Mouse (Mus musculus) heart, embryonic 14.5 days (tissue): ENCODE measurements around the gene Nanos2. TPM values are rescaled to one million over a fixed set of nuclear protein-coding genes. Genes with fewer than 3 reads are reported as not detected.

Source experiments
- ATAC-seq: fragments of 200-750 bp; cut with Nextera tagmentation; 2 replicates; pipeline ENCODE4 v1.8.0; 2017; ENCODE audit warnings: low read depth, moderate TSS enrichment; ENCODE audit not compliant: insufficient number of reproducible peaks, insufficient read depth, low FRiP score
- H3K27ac ChIP-seq, 2 experiments: fragments of 200-500 bp in 1 of 2; fragments of 300-500 bp in 1 of 2; sonication (generic) in 1 of 2; replicated peaks in 1 of 2; 2 replicates each; pipeline ENCODE4 v1.5.1; 2012 to 2014; ENCODE audit warnings: low read depth in 2 of 2, low read length in 2 of 2, control low read depth in 1 of 2, mild to moderate bottlenecking in 1 of 2, mixed read lengths in 1 of 2; ENCODE audit not compliant: control insufficient read depth in 1 of 2, insufficient read depth in 1 of 2
- H3K27me3 ChIP-seq: fragments of 300-500 bp; sonication (generic); 2 replicates; pipeline ENCODE4 v1.6.1; 2014; ENCODE audit warnings: mild to moderate bottlenecking, low read length, control low read depth; ENCODE audit not compliant: control insufficient read depth, insufficient read depth
- H3K36me3 ChIP-seq: fragments of 300-500 bp; sonication (generic); 2 replicates; pipeline ENCODE4 v1.6.1; 2014; ENCODE audit warnings: mild to moderate bottlenecking, control low read depth, low read length, mixed read lengths; ENCODE audit not compliant: control insufficient read depth, insufficient read depth
- H3K4me1 ChIP-seq, 2 experiments: fragments of 200-500 bp in 1 of 2; fragments of 300-500 bp in 1 of 2; sonication (generic) in 1 of 2; 2 replicates each; pipeline ENCODE4 v1.6.1; 2012 to 2014; ENCODE audit warnings: low read length in 2 of 2, control low read depth in 1 of 2, mixed read lengths in 1 of 2; ENCODE audit not compliant: control insufficient read depth in 2 of 2, insufficient read depth in 2 of 2
- H3K4me2 ChIP-seq: fragments of 300-500 bp; sonication (generic); 2 replicates; pipeline ENCODE4 v1.6.1; 2014; ENCODE audit warnings: mild to moderate bottlenecking, low read length
- H3K4me3 ChIP-seq, 2 experiments: fragments of 200-500 bp in 1 of 2; fragments of 300-500 bp in 1 of 2; sonication (generic) in 1 of 2; 2 replicates each; pipeline ENCODE4 v1.5.1; 2012 to 2014; ENCODE audit warnings: low read length in 2 of 2, mild to moderate bottlenecking in 2 of 2, control low read depth in 1 of 2, low read depth in 1 of 2, moderate library complexity in 1 of 2; ENCODE audit not compliant: control insufficient read depth in 1 of 2, insufficient read depth in 1 of 2
- H3K9ac ChIP-seq: fragments of 300-500 bp; sonication (generic); 2 replicates; pipeline ENCODE4 v1.6.1; 2014; ENCODE audit warnings: mild to moderate bottlenecking, low read length
- H3K9me3 ChIP-seq: fragments of 300-500 bp; sonication (generic); 2 replicates; pipeline ENCODE4 v1.6.1; 2016; ENCODE audit warnings: low read length, control low read depth; ENCODE audit not compliant: control insufficient read depth
- WGBS: fragments of 180-500 bp; shearing (Covaris S2); extraction: QIAGEN DNeasy Blood & Tissue Kit; methylation state at CpG from one replicate; pipeline ENCODE4 v1.1.7; 2014; 5-methylcytosine and 5-hydroxymethylcytosine counted together
- polyA plus RNA-seq: library from polyadenylated mRNA; unstranded; fragments of >200 nt; fragmentation: Nextera tagmentation; extraction: Ambion mirVana; gene quantifications from 2 replicates; pipeline ENCODE4 v1.2.1, GENCODE M21; 2014

The Nanos2 gene
- polyA plus RNA-seq, 1 experiment from 2014 or later: not detected

DNA sequence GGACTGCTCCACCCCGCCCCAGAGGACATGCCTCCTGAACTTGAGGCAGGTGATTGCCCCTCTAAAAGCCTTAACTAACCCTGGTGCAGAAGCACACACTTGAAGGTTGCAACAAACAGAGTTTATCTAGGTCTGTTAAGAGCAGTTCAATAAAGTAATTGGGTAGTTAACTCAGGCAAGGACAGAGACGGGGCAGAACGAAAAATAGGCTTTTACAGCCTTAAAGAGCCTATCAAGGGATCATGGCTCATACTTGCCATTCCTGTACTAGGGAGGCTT, 14.5 kb downstream of the Nanos2 start:
- Histone ChIP-seq H3K4me2 (0 out of 2 replicates have a peak overlapping the region, but pooled peaks have one; percentile 70), H3K36me3 (peaks cover 20% of the 10 kb centered on the region), H3K4me1 (peaks cover 9 to 45% of the 10 kb centered on the region in 2 experiments), H3K9ac (no peak overlapping the region; the same call in 1 of the 2 replicates), H3K9me3 (no peaks in the 10 kb centered on the region), H3K4me3 (no peak overlapping the region), H3K27ac (peak overlapping the region in 1 of 2 experiments; percentile 61; a peak in 1 of 4 replicates), H3K27me3 (no peaks in the 10 kb centered on the region)
- ATAC-seq: no peak
- WGBS: 76% methylated on average over 3 of the region's 3 CpGs

DNA sequence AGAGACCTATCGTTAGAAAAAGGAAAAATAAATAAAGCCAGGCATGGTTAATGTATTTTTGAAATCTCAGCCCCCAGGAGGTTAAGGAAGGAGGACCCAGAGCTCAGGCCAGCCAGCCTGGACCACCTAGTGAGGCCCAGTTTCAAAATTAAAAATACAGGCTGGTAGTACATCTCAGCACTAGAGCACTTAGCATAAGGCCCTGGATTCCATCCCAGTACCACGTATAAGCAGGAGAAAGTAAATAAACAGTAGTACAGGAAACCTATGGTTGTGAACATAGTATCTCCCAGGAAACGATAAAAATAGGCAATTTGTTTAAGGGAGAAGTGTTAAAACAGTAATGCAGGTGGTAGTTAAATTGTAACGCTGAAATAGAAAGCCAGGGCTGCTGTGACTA, 14.9 kb downstream of the Nanos2 start:
- H3K9ac ChIP-seq: peak overlapping the region; percentile 80
- H3K4me1 ChIP-seq: peaks cover 9 to 48% of the 10 kb centered on the region in 2 experiments
- H3K4me3 ChIP-seq: peak overlapping the region in 1 of 2 experiments; percentile 43; a peak in 2 of 4 replicates
- H3K27ac ChIP-seq: peak overlapping the region in 1 of 2 experiments; percentile 67; a peak in 2 of 4 replicates
- H3K4me2 ChIP-seq: peak overlapping the region; percentile 82
- H3K9me3 ChIP-seq: no peaks in the 10 kb centered on the region
- no peak for ATAC-seq
- peaks cover 24% of the 10 kb centered on the region for H3K36me3 ChIP-seq
- no peaks in the 10 kb centered on the region for H3K27me3 ChIP-seq
- 44% methylated on average over 4 of the region's 4 CpGs for WGBS

DNA sequence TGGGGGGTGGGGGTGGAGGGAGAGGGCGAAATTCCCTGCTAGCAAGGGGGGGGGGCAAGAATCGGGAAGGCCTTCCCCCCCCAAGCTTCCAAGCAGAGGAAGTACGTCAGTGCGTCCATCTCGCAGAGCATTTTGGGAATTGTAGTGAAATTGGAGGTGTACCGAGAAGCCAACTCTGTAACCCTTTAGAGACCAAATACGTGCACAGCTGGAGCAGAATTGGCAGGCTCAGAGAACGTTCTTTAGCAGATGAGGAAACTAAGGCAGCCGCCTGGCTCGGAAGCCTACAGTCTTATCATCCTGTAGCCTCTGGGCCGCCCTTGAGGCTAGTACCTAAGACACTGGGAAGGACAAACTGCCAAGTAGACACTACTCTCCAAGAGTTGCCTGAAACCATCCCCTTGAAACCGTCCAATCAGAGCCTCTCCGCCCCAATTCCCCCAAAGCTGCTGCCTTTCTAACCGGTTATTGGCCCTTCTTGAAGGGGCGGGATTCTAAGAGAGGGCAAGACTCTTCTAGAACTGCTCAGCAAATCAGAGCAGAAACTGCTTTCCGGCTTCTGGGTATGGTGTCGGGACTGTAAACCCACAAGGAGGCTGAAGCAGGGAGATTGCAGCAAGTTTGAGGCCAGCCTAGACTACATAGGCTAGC, 15.8 kb downstream of the Nanos2 start:
- peaks cover 32% of the 10 kb centered on the region for H3K36me3 ChIP-seq
- peak overlapping the region; percentile 43 to 45 for H3K4me3 ChIP-seq
- peak overlapping the region; percentile 82 for H3K4me2 ChIP-seq
- ATAC-seq: 0 out of 2 replicates have a peak, but pooled peaks have one; percentile 22
- peak overlapping the region; percentile 80 for H3K9ac ChIP-seq
- H3K4me1 ChIP-seq: peaks cover 9 to 48% of the 10 kb centered on the region in 2 experiments
- no peaks in the 10 kb centered on the region for H3K27me3 ChIP-seq
- no peaks in the 10 kb centered on the region for H3K9me3 ChIP-seq
- 3% methylated on average over 17 of the region's 17 CpGs for WGBS
- H3K27ac ChIP-seq: peak overlapping the region; percentile 44 to 67

DNA sequence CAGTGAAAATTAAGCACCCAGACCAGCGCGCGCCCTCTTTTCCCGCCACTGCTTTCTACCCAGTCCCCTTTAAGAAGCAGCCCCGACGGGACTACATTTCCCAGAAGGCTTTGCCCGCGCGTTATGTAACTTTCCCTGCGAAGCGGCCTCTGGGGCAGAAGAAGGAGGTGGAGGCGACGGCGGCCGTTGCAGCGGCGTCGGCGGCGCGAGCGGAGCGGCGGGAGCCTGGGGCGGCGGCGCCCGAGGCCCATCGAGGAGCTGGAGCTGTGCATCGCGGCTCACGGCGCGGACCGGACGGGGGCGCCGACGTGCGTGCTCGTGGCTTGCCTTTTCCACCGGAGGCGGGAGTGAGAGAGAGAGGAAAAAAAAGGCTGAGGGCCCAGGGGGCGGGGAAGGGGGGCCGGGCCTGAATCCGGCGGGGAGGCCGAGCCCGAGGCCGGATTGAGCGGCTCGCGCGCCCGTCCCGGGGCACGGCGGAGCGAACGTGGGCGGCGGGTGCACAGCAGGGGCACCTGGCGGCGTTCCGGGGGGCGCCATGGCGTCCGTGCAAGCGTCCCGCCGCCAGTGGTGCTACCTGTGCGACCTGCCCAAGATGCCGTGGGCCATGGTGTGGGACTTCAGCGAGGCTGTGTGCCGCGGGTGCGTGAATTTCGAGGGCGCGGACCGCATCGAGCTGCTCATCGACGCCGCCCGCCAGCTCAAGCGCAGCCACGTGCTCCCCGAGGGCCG, 16.9 kb downstream of the Nanos2 start, which contains the start of gene Irf2bp1:
Irf2bp1 (plus strand) TSS at position 143 of the 729 bp plus-strand sequence.
- Histone ChIP-seq H3K9me3 (no peaks in the 10 kb centered on the region), H3K27ac (peak within 1 kb of the TSS; percentile 93 to 94), H3K9ac (peak within 1 kb of the TSS; percentile 92), H3K4me2 (peak within 1 kb of the TSS; percentile 99), H3K27me3 (no peaks in the 10 kb centered on the region), H3K36me3 (peaks cover 32% of the 10 kb centered on the region), H3K4me3 (peak within 1 kb of the TSS; percentile 89 to 96), H3K4me1 (peaks cover 9 to 48% of the 10 kb centered on the region in 2 experiments)
- peak; percentile 34 for ATAC-seq
- under 1% methylated on average over 75 of the region's 90 CpGs for WGBS

DNA sequence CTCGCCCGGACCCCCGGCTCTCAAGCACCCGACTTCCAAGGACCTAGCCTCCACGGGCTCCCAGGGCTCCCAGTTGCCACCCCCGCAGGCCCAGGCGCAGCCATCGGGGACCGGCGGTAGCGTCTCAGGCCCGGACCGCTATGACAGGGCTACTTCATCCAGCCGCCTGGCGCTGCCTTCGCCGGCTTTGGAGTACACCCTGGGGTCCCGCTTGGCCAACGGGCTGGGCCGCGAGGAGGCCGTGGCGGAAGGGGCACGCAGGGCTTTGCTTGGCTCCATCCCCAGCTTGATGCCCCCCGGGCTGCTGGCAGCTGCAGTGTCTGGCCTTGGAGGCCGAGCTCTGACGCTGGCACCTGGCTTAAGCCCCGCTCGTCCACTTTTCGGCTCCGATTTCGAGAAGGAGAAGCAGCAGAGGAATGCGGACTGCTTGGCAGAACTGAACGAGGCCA, 17.5 kb downstream of the Nanos2 start:
- WGBS: 5% methylated on average over 34 of the region's 34 CpGs
- Histone ChIP-seq H3K4me2 (peak overlapping the region; percentile 99), H3K27me3 (no peaks in the 10 kb centered on the region), H3K27ac (peak overlapping the region; percentile 9 to 94; a peak in 3 of 4 replicates), H3K4me1 (peaks cover 9 to 48% of the 10 kb centered on the region in 2 experiments), H3K9ac (peak overlapping the region; percentile 92), H3K36me3 (peaks cover 32% of the 10 kb centered on the region), H3K9me3 (no peaks in the 10 kb centered on the region), H3K4me3 (peak overlapping the region; percentile 89 to 96)
- ATAC-seq: no peak

DNA sequence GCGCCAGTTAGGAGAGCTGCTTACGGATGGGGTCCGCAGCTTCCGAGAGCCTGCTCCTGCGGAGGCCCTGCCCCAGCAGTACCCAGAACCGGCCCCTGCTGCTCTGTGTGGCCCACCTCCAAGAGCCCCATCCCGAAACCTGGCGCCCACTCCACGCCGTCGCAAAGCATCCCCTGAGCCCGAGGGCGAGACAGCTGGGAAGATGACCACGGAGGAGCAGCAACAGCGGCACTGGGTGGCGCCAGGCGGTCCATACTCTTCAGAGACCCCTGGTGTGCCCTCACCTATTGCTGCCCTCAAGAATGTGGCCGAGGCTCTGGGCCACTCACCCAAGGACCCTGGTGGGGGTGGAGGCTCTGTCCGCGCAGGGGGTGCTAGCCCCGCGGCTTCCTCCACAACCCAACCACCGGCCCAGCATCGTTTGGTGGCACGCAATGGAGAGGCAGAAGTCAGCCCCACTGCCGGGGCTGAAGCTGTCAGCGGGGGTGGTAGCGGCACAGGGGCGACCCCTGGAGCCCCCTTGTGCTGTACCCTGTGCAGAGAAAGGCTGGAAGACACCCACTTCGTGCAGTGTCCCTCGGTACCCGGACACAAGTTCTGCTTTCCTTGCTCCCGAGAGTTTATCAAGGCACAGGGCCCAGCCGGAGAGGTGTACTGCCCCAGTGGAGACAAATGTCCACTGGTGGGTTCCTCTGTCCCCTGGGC, 18.4 kb downstream of the Nanos2 start:
- ATAC-seq: no peak
- Histone ChIP-seq H3K4me1 (peaks cover 9 to 43% of the 10 kb centered on the region in 2 experiments), H3K36me3 (peaks cover 32% of the 10 kb centered on the region), H3K4me3 (peak overlapping the region; percentile 89 to 96; a peak in 2 of 4 replicates), H3K4me2 (peak overlapping the region; percentile 99), H3K9me3 (no peaks in the 10 kb centered on the region), H3K9ac (peak overlapping the region; percentile 92; the same call in 1 of the 2 replicates), H3K27ac (no peak overlapping the region), H3K27me3 (no peaks in the 10 kb centered on the region)
- WGBS: 82% methylated on average over 34 of the region's 34 CpGs

DNA sequence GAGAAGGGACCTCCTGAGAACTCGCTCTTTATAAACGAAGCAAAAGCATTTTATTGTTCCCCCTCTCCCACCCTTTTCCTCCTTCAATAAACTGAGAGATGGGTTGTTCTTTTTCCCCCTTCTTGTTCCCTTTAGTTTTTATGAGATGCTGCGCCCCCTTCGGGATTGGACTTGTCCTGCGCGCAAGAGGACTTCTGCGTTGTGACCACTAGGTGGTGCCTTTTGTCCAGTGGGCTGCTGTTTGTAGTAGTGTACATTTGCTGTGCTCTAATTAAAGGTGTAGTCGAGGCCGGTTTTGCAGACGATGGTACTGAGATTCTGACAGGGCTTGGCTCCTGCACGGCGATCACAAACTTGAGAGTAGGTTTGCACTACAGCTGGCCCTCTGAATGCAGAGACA, 19.3 kb downstream of the Nanos2 start:
- Histone ChIP-seq H3K27ac (no peak overlapping the region), H3K9ac (0 out of 2 replicates have a peak overlapping the region, but pooled peaks have one; percentile 30), H3K4me2 (peak overlapping the region; percentile 11; the same call in 1 of the 2 replicates), H3K36me3 (peaks cover 32% of the 10 kb centered on the region), H3K9me3 (no peaks in the 10 kb centered on the region), H3K4me3 (0 out of 4 replicates have a peak overlapping the region, but pooled peaks of 1 of the 2 experiments have one; percentile 4), H3K4me1 (peaks cover 9 to 38% of the 10 kb centered on the region in 2 experiments), H3K27me3 (no peaks in the 10 kb centered on the region)
- 10% methylated on average over 12 of the region's 12 CpGs for WGBS
- ATAC-seq: no peak
